Mouse (Mus musculus) ES-E14 (cell line): ENCODE measurements at regions not wholly inside any gene's neighbourhood (a gene's known extent, or its start where the extent isn't known, plus 50 kb on each side); places are given as distances from the start of the nearest gene placed in this dataset.

Experiments used
- CHD2 ChIP-seq: IDR thresholded peaks from 2 replicates; pipeline ENCODE4 v1.6.1; 2014; ENCODE audit warnings: mild to moderate bottlenecking, low read depth, low read length, inconsistent platforms
- MAFK ChIP-seq: IDR thresholded peaks from 2 replicates; pipeline ENCODE4 v1.6.1; 2014; ENCODE audit warnings: mild to moderate bottlenecking, low read depth, low read length, inconsistent platforms; ENCODE audit not compliant: insufficient read depth

GRCm38 (mm10) chr10:24485461-24485860 lies 109.8 kb upstream of the Ccn2 start:
- no peak for TF ChIP-seq MAFK
- TF ChIP-seq CHD2: no peak
